Mouse (Mus musculus): ENCODE data around the gene Gja10. TPM values are rescaled to one million over a fixed set of nuclear protein-coding genes. Genes with fewer than 3 reads are reported as not detected.

The Gja10 gene
- polyA plus RNA-seq, 1 experiment, result not detected

GRCm38 (mm10) chr4:32601135-32601534 lies 1.4 kb downstream of the Gja10 start:
- Histone ChIP-seq H3K36me3 (ENCODE audit: control insufficient read depth, insufficient read depth) (no peaks in the 10 kb centered on the region), H3K27me3 (ENCODE audit: control insufficient read depth, insufficient read depth, insufficient read length) (no peaks in the 10 kb centered on the region), H3K79me2 (ENCODE audit: control insufficient read depth, insufficient read depth) (no peaks in the 10 kb centered on the region), H3K4me3 (no peak overlapping the region), H3K4me2 (ENCODE audit: low read depth) (no peak overlapping the region), H3ac (ENCODE audit: control insufficient read depth, insufficient read length) (no peak overlapping the region)
- TF ChIP-seq USF1 (IDR thresholded peaks at IDR 0.05; ENCODE audit: low read depth) (peak; percentile 24), MAX (IDR thresholded peaks at IDR 0.05; ENCODE audit: low read depth) (peak; percentile 75), MYOG (IDR thresholded peaks at IDR 0.05; ENCODE audit: control insufficient read depth in 1 of 3, insufficient read depth in 1 of 3, insufficient read length in 2 of 3, low read depth in 2 of 3) (no peak), REST (IDR thresholded peaks at IDR 0.05; ENCODE audit: insufficient read depth, insufficient read length) (peak; percentile 99)

GRCm38 (mm10) chr4:32588237-32588636 lies 14.3 kb downstream of the Gja10 start:
- Histone ChIP-seq H3K4me2 (ENCODE audit: low read depth) (no peak overlapping the region), H3K36me3 (ENCODE audit: control insufficient read depth, insufficient read depth) (no peaks in the 10 kb centered on the region), H3K27me3 (ENCODE audit: control insufficient read depth, insufficient read depth, insufficient read length) (peaks cover 9% of the 10 kb centered on the region), H3K4me3 (no peak overlapping the region), H3K79me2 (ENCODE audit: control insufficient read depth, insufficient read depth) (no peaks in the 10 kb centered on the region), H3ac (ENCODE audit: control insufficient read depth, insufficient read length) (no peak overlapping the region)
- TF ChIP-seq E2F4 (IDR thresholded peaks at IDR 0.05; ENCODE audit: insufficient read depth) (no peak), MYOG (IDR thresholded peaks at IDR 0.05; ENCODE audit: control insufficient read depth in 1 of 3, insufficient read depth in 1 of 3, insufficient read length in 2 of 3, low read depth in 2 of 3) (no peak), USF1 (IDR thresholded peaks at IDR 0.05; ENCODE audit: low read depth) (no peak), MYOD1 (IDR thresholded peaks at IDR 0.05; ENCODE audit: control insufficient read depth in 1 of 3, insufficient read length in 2 of 3, low read depth in 2 of 3) (no peak), MAX (IDR thresholded peaks at IDR 0.05; ENCODE audit: low read depth) (no peak), POLR2AphosphoS2 (IDR thresholded peaks at IDR 0.05; ENCODE audit: insufficient read length, low read depth) (no peak), SRF (IDR thresholded peaks at IDR 0.05; ENCODE audit: control insufficient read depth, insufficient read length, low read depth) (no peak), POLR2A (IDR thresholded peaks at IDR 0.05; ENCODE audit: insufficient read length, low read depth) (no peak), TCF12 (IDR thresholded peaks at IDR 0.05; ENCODE audit: insufficient read depth, poor library complexity, severe bottlenecking) (no peak), REST (IDR thresholded peaks at IDR 0.05; ENCODE audit: insufficient read depth, insufficient read length) (no peak), TCF3 (IDR thresholded peaks at IDR 0.05; ENCODE audit: insufficient read length, low read depth) (no peak), CEBPB (IDR thresholded peaks at IDR 0.05; ENCODE audit: insufficient read depth, poor library complexity, severe bottlenecking) (no peak)

- no peak for TF ChIP-seq TCF3 (IDR thresholded peaks at IDR 0.05; ENCODE audit: insufficient read length, low read depth)
- no peak for TF ChIP-seq USF1 (IDR thresholded peaks at IDR 0.05; ENCODE audit: low read depth)
- no peak for TF ChIP-seq E2F4 (IDR thresholded peaks at IDR 0.05; ENCODE audit: insufficient read depth)
- no peak for TF ChIP-seq CEBPB (IDR thresholded peaks at IDR 0.05; ENCODE audit: insufficient read depth, poor library complexity, severe bottlenecking)
- TF ChIP-seq REST (IDR thresholded peaks at IDR 0.05; ENCODE audit: insufficient read depth, insufficient read length), result no peak
- no peak for TF ChIP-seq SRF (IDR thresholded peaks at IDR 0.05; ENCODE audit: control insufficient read depth, insufficient read length, low read depth)
- no peak for TF ChIP-seq POLR2A (IDR thresholded peaks at IDR 0.05; ENCODE audit: insufficient read length, low read depth)
- TF ChIP-seq TCF12 (IDR thresholded peaks at IDR 0.05; ENCODE audit: insufficient read depth, poor library complexity, severe bottlenecking), result no peak
- no peak for TF ChIP-seq POLR2AphosphoS2 (IDR thresholded peaks at IDR 0.05; ENCODE audit: insufficient read length, low read depth)
- TF ChIP-seq MAX (IDR thresholded peaks at IDR 0.05; ENCODE audit: low read depth), result no peak
- no peak for TF ChIP-seq MYOG (IDR thresholded peaks at IDR 0.05; ENCODE audit: control insufficient read depth in 1 of 3, insufficient read depth in 1 of 3, insufficient read length in 2 of 3, low read depth in 2 of 3)
- TF ChIP-seq MYOD1 (IDR thresholded peaks at IDR 0.05; ENCODE audit: control insufficient read depth in 1 of 3, insufficient read length in 2 of 3, low read depth in 2 of 3), result no peak
- H3K36me3 ChIP-seq (ENCODE audit: control insufficient read depth, insufficient read depth), result no peaks in the 10 kb centered on the region
- H3K79me2 ChIP-seq (ENCODE audit: control insufficient read depth, insufficient read depth), result no peaks in the 10 kb centered on the region
- no peak overlapping the region for H3K4me2 ChIP-seq (ENCODE audit: low read depth)
- H3K27me3 ChIP-seq (ENCODE audit: control insufficient read depth, insufficient read depth, insufficient read length), result peaks cover 9% of the 10 kb centered on the region
- H3K4me3 ChIP-seq, result no peak overlapping the region
- H3ac ChIP-seq (ENCODE audit: control insufficient read depth, insufficient read length), result no peak overlapping the region
Observed at GRCm38 (mm10) chr4:32587543-32587942, 15.0 kb downstream of the Gja10 start.

- peaks cover 9% of the 10 kb centered on the region for H3K27me3 ChIP-seq (ENCODE audit: control insufficient read depth, insufficient read depth, insufficient read length)
- H3K79me2 ChIP-seq (ENCODE audit: control insufficient read depth, insufficient read depth), result no peaks in the 10 kb centered on the region
- no peak for TF ChIP-seq POLR2AphosphoS2 (IDR thresholded peaks at IDR 0.05; ENCODE audit: insufficient read length, low read depth)
- no peak for TF ChIP-seq TCF3 (IDR thresholded peaks at IDR 0.05; ENCODE audit: insufficient read length, low read depth)
- no peak for TF ChIP-seq MYOG (IDR thresholded peaks at IDR 0.05; ENCODE audit: control insufficient read depth in 1 of 3, insufficient read depth in 1 of 3, insufficient read length in 2 of 3, low read depth in 2 of 3)
- no peak for TF ChIP-seq TCF12 (IDR thresholded peaks at IDR 0.05; ENCODE audit: insufficient read depth, poor library complexity, severe bottlenecking)
- no peak for TF ChIP-seq MYOD1 (IDR thresholded peaks at IDR 0.05; ENCODE audit: control insufficient read depth in 1 of 3, insufficient read length in 2 of 3, low read depth in 2 of 3)
- no peak for TF ChIP-seq E2F4 (IDR thresholded peaks at IDR 0.05; ENCODE audit: insufficient read depth)
- TF ChIP-seq POLR2A (IDR thresholded peaks at IDR 0.05; ENCODE audit: insufficient read length, low read depth), result no peak
- no peak for TF ChIP-seq CEBPB (IDR thresholded peaks at IDR 0.05; ENCODE audit: insufficient read depth, poor library complexity, severe bottlenecking)
- no peak for TF ChIP-seq SRF (IDR thresholded peaks at IDR 0.05; ENCODE audit: control insufficient read depth, insufficient read length, low read depth)
- no peak for TF ChIP-seq MAX (IDR thresholded peaks at IDR 0.05; ENCODE audit: low read depth)
- no peak for TF ChIP-seq REST (IDR thresholded peaks at IDR 0.05; ENCODE audit: insufficient read depth, insufficient read length)
- TF ChIP-seq USF1 (IDR thresholded peaks at IDR 0.05; ENCODE audit: low read depth), result no peak
Observed at GRCm38 (mm10) chr4:32586596-32586995, 16.0 kb downstream of the Gja10 start.

GRCm38 (mm10) chr4:32584181-32584580 lies 18.4 kb downstream of the Gja10 start:
- no peak for TF ChIP-seq POLR2AphosphoS2 (IDR thresholded peaks at IDR 0.05; ENCODE audit: insufficient read length, low read depth)
- TF ChIP-seq USF1 (IDR thresholded peaks at IDR 0.05; ENCODE audit: low read depth), result no peak
- TF ChIP-seq E2F4 (IDR thresholded peaks at IDR 0.05; ENCODE audit: insufficient read depth), result no peak
- TF ChIP-seq REST (IDR thresholded peaks at IDR 0.05; ENCODE audit: insufficient read depth, insufficient read length), result no peak
- no peak for TF ChIP-seq TCF12 (IDR thresholded peaks at IDR 0.05; ENCODE audit: insufficient read depth, poor library complexity, severe bottlenecking)
- TF ChIP-seq MYOD1 (IDR thresholded peaks at IDR 0.05; ENCODE audit: control insufficient read depth in 1 of 3, insufficient read length in 2 of 3, low read depth in 2 of 3), result no peak
- no peak for TF ChIP-seq MYOG (IDR thresholded peaks at IDR 0.05; ENCODE audit: control insufficient read depth in 1 of 3, insufficient read depth in 1 of 3, insufficient read length in 2 of 3, low read depth in 2 of 3)
- TF ChIP-seq TCF3 (IDR thresholded peaks at IDR 0.05; ENCODE audit: insufficient read length, low read depth), result no peak
- TF ChIP-seq POLR2A (IDR thresholded peaks at IDR 0.05; ENCODE audit: insufficient read length, low read depth), result no peak
- TF ChIP-seq CEBPB (IDR thresholded peaks at IDR 0.05; ENCODE audit: insufficient read depth, poor library complexity, severe bottlenecking), result no peak
- TF ChIP-seq SRF (IDR thresholded peaks at IDR 0.05; ENCODE audit: control insufficient read depth, insufficient read length, low read depth), result no peak
- TF ChIP-seq MAX (IDR thresholded peaks at IDR 0.05; ENCODE audit: low read depth), result no peak
- no peak overlapping the region for H3ac ChIP-seq (ENCODE audit: control insufficient read depth, insufficient read length)
- no peak overlapping the region for H3K4me3 ChIP-seq
- no peaks in the 10 kb centered on the region for H3K36me3 ChIP-seq (ENCODE audit: control insufficient read depth, insufficient read depth)
- no peaks in the 10 kb centered on the region for H3K27me3 ChIP-seq (ENCODE audit: control insufficient read depth, insufficient read depth, insufficient read length)
- H3K4me2 ChIP-seq (ENCODE audit: low read depth), result no peak overlapping the region
- H3K79me2 ChIP-seq (ENCODE audit: control insufficient read depth, insufficient read depth), result no peaks in the 10 kb centered on the region

More at GRCm38 (mm10) chr4:32586596-32586995, 16.0 kb downstream of the Gja10 start:
- Histone ChIP-seq H3K36me3 (ENCODE audit: control insufficient read depth, insufficient read depth) (no peaks in the 10 kb centered on the region), H3K4me2 (ENCODE audit: low read depth) (no peak overlapping the region), H3K4me3 (no peak overlapping the region), H3ac (ENCODE audit: control insufficient read depth, insufficient read length) (no peak overlapping the region)
